Mouse (Mus musculus) liver, embryonic 16.5 days (tissue): ENCODE results near the gene Mrps30. TPM values are rescaled to one million over a fixed set of nuclear protein-coding genes. Genes with fewer than 3 reads are reported as not detected.

Experiments used
- ATAC-seq: fragments of 200-750 bp; cut with Nextera tagmentation; 2 replicates; pipeline ENCODE4 v1.8.0; 2017; ENCODE audit warnings: low read depth, mild to moderate bottlenecking, moderate number of reproducible peaks, moderate library complexity
- H3K27ac ChIP-seq: fragments of 300-500 bp; sonication (generic); 2 replicates; pipeline ENCODE4 v1.5.1; 2014; ENCODE audit warnings: mild to moderate bottlenecking, low read length
- H3K27me3 ChIP-seq: fragments of 300-500 bp; sonication (generic); 2 replicates; pipeline ENCODE4 v1.6.1; 2014; ENCODE audit warnings: low read depth, low read length, mixed read lengths; ENCODE audit not compliant: control insufficient read depth, insufficient read depth
- H3K36me3 ChIP-seq: fragments of 300-500 bp; sonication (generic); 2 replicates; pipeline ENCODE4 v1.6.1; 2014; ENCODE audit warnings: mild to moderate bottlenecking; ENCODE audit not compliant: control insufficient read depth, insufficient read depth
- H3K4me1 ChIP-seq: fragments of 300-500 bp; sonication (generic); 2 replicates; pipeline ENCODE4 v1.6.1; 2014; ENCODE audit warnings: low read depth, low read length, mixed read lengths; ENCODE audit not compliant: control insufficient read depth
- H3K4me2 ChIP-seq: fragments of 300-500 bp; sonication (generic); 2 replicates; pipeline ENCODE4 v1.6.1; 2014; ENCODE audit warnings: low read depth, low read length, mixed read lengths
- H3K4me3 ChIP-seq: fragments of 300-500 bp; sonication (generic); 2 replicates; pipeline ENCODE4 v1.5.1; 2014; ENCODE audit warnings: low read depth, mild to moderate bottlenecking, low read length
- H3K9ac ChIP-seq: fragments of 300-500 bp; sonication (generic); 2 replicates; pipeline ENCODE4 v1.6.1; 2014; ENCODE audit warnings: low read depth, low read length
- H3K9me3 ChIP-seq: fragments of 300-500 bp; sonication (generic); replicated peaks from 2 replicates; pipeline ENCODE4 v1.6.1; 2016; ENCODE audit warnings: low read length; ENCODE audit not compliant: control insufficient read depth
- whole genome bisulfite sequencing: fragments of 180-500 bp; shearing (Covaris S2); extraction: QIAGEN DNeasy Blood & Tissue Kit; methylation state at CpG from one replicate; pipeline ENCODE4 v1.1.7; 2014; ENCODE audit not compliant: insufficient replicate concordance; 5-methylcytosine and 5-hydroxymethylcytosine counted together
- polyA plus RNA-seq: library from polyadenylated mRNA; unstranded; fragments of >200 nt; fragmentation: Nextera tagmentation; extraction: Ambion mirVana; gene quantifications from 2 replicates; pipeline ENCODE4 v1.2.1, GENCODE M21; 2015

The Mrps30 gene
- polyA plus RNA-seq, 1 experiment from 2014 or later: 13.3 TPM

DNA sequence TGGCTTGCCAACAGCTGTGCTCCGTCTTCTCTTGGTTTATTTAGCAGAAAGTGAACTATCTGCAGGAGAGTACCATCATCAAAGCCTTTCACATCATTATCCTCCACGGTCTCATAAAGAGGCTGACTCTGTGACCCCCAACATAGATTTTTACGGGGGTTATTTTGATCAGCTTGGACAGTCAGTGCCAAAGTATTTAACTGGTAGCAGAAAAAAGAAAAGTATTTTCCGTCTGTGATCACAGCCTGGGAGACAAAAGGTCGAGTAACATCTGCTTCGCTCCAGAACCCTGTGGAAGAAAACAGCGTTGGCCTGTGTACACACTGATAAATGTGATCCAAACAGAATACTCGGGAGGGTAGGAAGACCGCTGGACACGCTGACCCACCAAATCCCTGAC, 6.7 kb downstream of the Mrps30 start:
- no peak overlapping the region for H3K9ac ChIP-seq
- H3K4me1 ChIP-seq: no peaks in the 10 kb centered on the region
- no peak overlapping the region for H3K27ac ChIP-seq
- H3K4me3 ChIP-seq: no peak overlapping the region
- no peak for ATAC-seq
- H3K27me3 ChIP-seq: no peaks in the 10 kb centered on the region
- H3K4me2 ChIP-seq: no peak overlapping the region
- no peaks in the 10 kb centered on the region for H3K9me3 ChIP-seq
- WGBS: 79% methylated on average over 10 of the region's 10 CpGs
- H3K36me3 ChIP-seq: peaks cover 23% of the 10 kb centered on the region

DNA sequence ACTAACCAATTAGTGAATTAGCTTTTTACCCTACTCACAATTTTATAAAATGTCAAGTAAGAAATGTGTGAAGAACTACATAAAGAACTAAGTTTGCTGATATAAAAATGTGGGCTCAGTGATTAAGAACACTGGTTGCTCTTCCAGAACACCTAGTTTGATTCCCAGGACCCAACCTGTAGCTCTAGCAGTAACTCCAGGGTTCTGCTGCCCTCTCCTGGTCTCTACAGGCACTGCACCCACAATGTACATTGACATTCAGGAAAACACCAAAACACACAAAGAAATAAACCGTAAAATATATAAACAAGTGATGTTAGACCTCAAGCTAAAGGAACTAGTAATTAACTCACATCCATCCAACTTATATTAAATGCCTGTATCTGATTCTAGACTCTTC, 7.9 kb downstream of the Mrps30 start:
- ATAC-seq: no peak
- Histone ChIP-seq H3K27ac (no peak overlapping the region), H3K36me3 (peaks cover 19% of the 10 kb centered on the region)

DNA sequence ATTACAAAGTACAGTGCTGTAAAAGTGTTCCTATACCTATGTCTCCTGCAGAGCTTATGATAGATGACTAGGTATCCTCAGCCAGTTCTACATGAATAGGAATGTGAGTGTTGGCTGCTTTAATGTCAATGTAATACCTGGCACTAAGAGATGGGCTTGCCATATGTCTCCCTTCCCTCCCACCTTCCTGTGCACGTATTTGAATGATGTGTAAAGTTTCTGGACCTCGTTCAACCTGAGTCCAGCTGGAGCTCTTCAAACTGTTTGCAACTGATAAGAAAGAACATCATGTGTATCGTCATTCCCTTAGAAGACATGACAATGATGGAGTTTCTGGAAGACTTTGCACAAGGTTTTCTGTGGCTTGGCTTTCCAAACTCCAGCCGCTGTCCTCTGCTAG, 14.2 kb downstream of the Mrps30 start:
- Histone ChIP-seq H3K9me3 (no peaks in the 10 kb centered on the region), H3K9ac (no peak overlapping the region), H3K4me2 (no peak overlapping the region), H3K36me3 (0 out of 2 replicates have a peak, but pooled peaks cover 2% of the 10 kb centered on the region), H3K27ac (no peak overlapping the region), H3K4me1 (no peaks in the 10 kb centered on the region), H3K4me3 (no peak overlapping the region), H3K27me3 (no peaks in the 10 kb centered on the region)
- ATAC-seq: no peak
- 51% methylated on average over 4 of the region's 4 CpGs for WGBS

More for the DNA sequence above, 7.9 kb downstream of the Mrps30 start:
- Histone ChIP-seq H3K9ac (no peak overlapping the region), H3K4me1 (no peaks in the 10 kb centered on the region), H3K4me3 (no peak overlapping the region), H3K9me3 (no peaks in the 10 kb centered on the region), H3K4me2 (no peak overlapping the region), H3K27me3 (no peaks in the 10 kb centered on the region)
- WGBS: 56% methylated on average over 1 of the region's 1 CpGs

DNA sequence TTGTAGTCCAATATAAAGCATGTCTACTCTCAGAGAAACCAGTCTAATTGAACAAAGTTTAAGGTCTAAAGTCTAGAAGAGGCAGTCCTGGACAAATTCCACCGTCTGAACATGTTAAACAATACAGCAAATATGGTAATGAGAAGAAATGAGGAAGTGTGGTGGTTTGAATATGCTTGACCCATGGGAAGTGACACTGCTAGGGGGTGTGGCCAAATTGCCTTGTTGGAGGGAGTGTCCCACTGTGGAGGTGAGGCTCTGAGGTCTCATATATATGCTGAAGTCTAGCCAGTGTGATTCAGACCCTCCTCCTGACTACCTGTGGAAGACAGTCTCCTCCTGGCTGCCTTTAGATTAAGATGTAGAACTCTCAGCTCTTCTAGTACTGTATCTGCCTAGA, 21.3 kb downstream of the Mrps30 start:
- no peak overlapping the region for H3K4me3 ChIP-seq
- 19% methylated on average over 1 of the region's 1 CpGs for WGBS
- ATAC-seq: no peak

DNA sequence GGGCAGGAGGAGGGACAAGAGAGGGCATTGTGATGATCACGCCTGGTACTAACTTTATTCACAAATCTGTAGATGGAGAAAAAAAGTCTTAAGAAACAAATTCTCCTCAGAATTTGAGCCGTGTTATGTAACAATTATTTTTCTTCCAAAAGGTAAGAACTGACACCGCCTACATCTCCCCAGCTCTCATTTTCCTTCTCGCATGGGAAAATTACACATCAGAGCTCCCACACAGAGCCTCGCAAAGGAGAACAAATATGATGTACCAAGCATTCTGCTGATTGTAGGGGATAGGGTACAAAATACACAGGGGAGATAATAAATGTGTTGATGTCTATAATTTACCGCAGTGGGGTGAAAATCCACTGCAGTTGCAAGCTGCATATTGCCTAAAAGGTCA, 23.7 kb downstream of the Mrps30 start:
- no peak overlapping the region for H3K9ac ChIP-seq
- no peaks in the 10 kb centered on the region for H3K27me3 ChIP-seq
- H3K9me3 ChIP-seq: no peaks in the 10 kb centered on the region
- no peak for ATAC-seq
- H3K4me1 ChIP-seq: no peaks in the 10 kb centered on the region
- WGBS: 68% methylated on average over 6 of the region's 6 CpGs
- H3K36me3 ChIP-seq: no peaks in the 10 kb centered on the region
- H3K27ac ChIP-seq: no peak overlapping the region
- H3K4me3 ChIP-seq: no peak overlapping the region
- H3K4me2 ChIP-seq: no peak overlapping the region

More for the DNA sequence above, 21.3 kb downstream of the Mrps30 start:
- no peaks in the 10 kb centered on the region for H3K9me3 ChIP-seq
- H3K4me2 ChIP-seq: no peak overlapping the region
- no peaks in the 10 kb centered on the region for H3K4me1 ChIP-seq
- no peak overlapping the region for H3K27ac ChIP-seq
- no peak overlapping the region for H3K9ac ChIP-seq
- H3K36me3 ChIP-seq: no peaks in the 10 kb centered on the region
- H3K27me3 ChIP-seq: no peaks in the 10 kb centered on the region

DNA sequence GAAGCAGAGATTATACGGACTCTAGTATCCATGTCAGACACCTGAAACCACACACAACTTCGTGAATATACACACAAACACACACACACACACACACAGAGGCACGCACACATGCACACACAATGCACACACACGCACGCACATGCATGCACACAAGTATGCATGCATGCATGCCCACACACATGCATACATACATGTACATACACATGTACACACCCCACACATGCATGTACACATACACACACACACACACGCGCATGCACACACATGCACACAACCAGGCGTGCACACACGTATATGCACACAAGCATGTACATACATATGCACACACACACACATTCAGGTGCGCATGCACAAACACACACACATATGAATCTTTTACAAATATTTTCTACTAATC, 36.2 kb downstream of the Mrps30 start:
- WGBS: 76% methylated on average over 10 of the region's 10 CpGs
- no peaks in the 10 kb centered on the region for H3K36me3 ChIP-seq
- no peak overlapping the region for H3K27ac ChIP-seq
- H3K4me3 ChIP-seq: no peak overlapping the region
- no peaks in the 10 kb centered on the region for H3K4me1 ChIP-seq
- no peak for ATAC-seq
- H3K27me3 ChIP-seq: no peaks in the 10 kb centered on the region
- no peak overlapping the region for H3K4me2 ChIP-seq
- no peak overlapping the region for H3K9ac ChIP-seq
- H3K9me3 ChIP-seq: no peaks in the 10 kb centered on the region

DNA sequence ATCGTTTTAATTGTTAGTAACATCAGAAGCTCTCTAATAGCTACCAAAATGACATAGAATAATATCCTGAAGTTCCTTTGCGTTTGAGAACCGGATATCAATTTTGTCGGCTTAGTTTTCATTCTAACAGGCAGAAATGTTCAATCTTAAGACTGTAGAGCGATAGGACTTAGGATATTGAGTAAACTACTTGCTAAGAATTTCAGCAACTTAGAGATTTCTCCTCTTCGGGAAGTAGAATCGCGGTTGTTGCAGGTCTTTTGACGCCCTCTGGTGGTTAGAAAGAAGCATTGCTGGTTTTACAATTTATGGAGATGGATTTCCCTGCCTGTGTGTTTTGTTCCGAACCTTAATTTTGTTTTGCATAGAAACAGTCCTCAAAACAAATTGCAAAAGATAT, 36.8 kb downstream of the Mrps30 start:
- 20% methylated on average over 10 of the region's 10 CpGs for WGBS
- H3K4me1 ChIP-seq: no peaks in the 10 kb centered on the region
- no peak overlapping the region for H3K27ac ChIP-seq
- no peak for ATAC-seq
- no peaks in the 10 kb centered on the region for H3K36me3 ChIP-seq
- H3K9ac ChIP-seq: no peak overlapping the region
- H3K4me2 ChIP-seq: no peak overlapping the region
- H3K27me3 ChIP-seq: no peaks in the 10 kb centered on the region
- H3K9me3 ChIP-seq: no peaks in the 10 kb centered on the region
- H3K4me3 ChIP-seq: no peak overlapping the region

Other genes starting within 250 kb of the Mrps30 start
- gene B430218F22Rik, start 622 bp downstream of the Mrps30 start, polyA plus RNA-seq: 0.18 and 0.19 TPM in 2 replicates